Mouse (Mus musculus): ENCODE measurements at regions not wholly inside any gene's neighbourhood (a gene's known extent, or its start where the extent isn't known, plus 50 kb on each side); places are given as distances from the start of the nearest gene placed in this dataset.

GRCm38 (mm10) chr11:48152219-48152618 is 163.4 kb upstream of the Sgcd start:
- no peak for DNase-seq (ENCODE audit: low spot score in 2 of 2)

GRCm38 (mm10) chr11:48133335-48133734 is 144.6 kb upstream of the Sgcd start:
- DNase-seq (ENCODE audit: low spot score in 2 of 2) = no peak

GRCm38 (mm10) chr11:48098063-48098462 is 109.3 kb upstream of the Sgcd start:
- DNase-seq (ENCODE audit: low spot score in 2 of 2) = no peak

GRCm38 (mm10) chr11:48097455-48097854 is 108.7 kb upstream of the Sgcd start:
- DNase-seq (ENCODE audit: low spot score in 2 of 2) = no peak

- DNase-seq (ENCODE audit: low spot score in 2 of 2) = peak; percentile 21 to 60
Observed at GRCm38 (mm10) chr11:48067072-48067471, 78.3 kb upstream of the Sgcd start.

- no peak for DNase-seq (ENCODE audit: low spot score in 2 of 2)
Observed at GRCm38 (mm10) chr11:48063719-48064118, 75.0 kb upstream of the Sgcd start.

- DNase-seq (ENCODE audit: low spot score in 2 of 2) = no peak
Observed at GRCm38 (mm10) chr11:48061501-48061900, 72.7 kb upstream of the Sgcd start.

- no peak for DNase-seq (ENCODE audit: low spot score in 2 of 2)
Observed at GRCm38 (mm10) chr11:48051156-48051866, 62.5 kb upstream of the Sgcd start.

GRCm38 (mm10) chr11:48048311-48048710 is 59.5 kb upstream of the Sgcd start:
- DNase-seq (ENCODE audit: low spot score in 2 of 2) = no peak

Data from cerebellum, postnatal 4 days (tissue).